Mouse (Mus musculus): ENCODE data around the gene Kif5c. TPM values are rescaled to one million over a fixed set of nuclear protein-coding genes. Genes with fewer than 3 reads are reported as not detected.

The Kif5c gene
- polyA plus RNA-seq (2012; rRNA removed): 19.0 and 23.7 TPM in 2 replicates

GRCm38 (mm10) chr2:49618829-49619718 lies at the start of gene Kif5c:
Gene Kif5c, plus strand, starts transcription at chr2:49619298.
- no peak within 1 kb of the TSS for H3K27ac ChIP-seq (ENCODE audit: control insufficient read depth, insufficient read depth, low read depth, low read length)
- H3K36me3 ChIP-seq (ENCODE audit: control insufficient read depth, insufficient read depth, low read length): no peaks in the 10 kb centered on the region
- H3K4me1 ChIP-seq (ENCODE audit: control insufficient read depth, insufficient read depth, low read length): peaks cover 8% of the 10 kb centered on the region
- TF ChIP-seq CTCF (IDR thresholded peaks at IDR 0.05; ENCODE audit: control insufficient read depth, insufficient read depth, insufficient replicate concordance, low read depth, low read length) (no peak), POLR2A (IDR thresholded peaks at IDR 0.05; ENCODE audit: control insufficient read depth, low read depth, low read length) (no peak)
- H3K4me3 ChIP-seq (ENCODE audit: control insufficient read depth, low read depth, low read length): peak within 1 kb of the TSS; percentile 87
- H3K27me3 ChIP-seq (ENCODE audit: control insufficient read depth, insufficient read depth, low read length): no peaks in the 10 kb centered on the region

GRCm38 (mm10) chr2:49569862-49570777 lies 49.0 kb upstream of the Kif5c start:
- H3K4me1 ChIP-seq (ENCODE audit: control insufficient read depth, insufficient read depth, low read length): peaks cover 16% of the 10 kb centered on the region
- no peaks in the 10 kb centered on the region for H3K27me3 ChIP-seq (ENCODE audit: control insufficient read depth, insufficient read depth, low read length)
- peak overlapping the region; percentile 66 for H3K27ac ChIP-seq (ENCODE audit: control insufficient read depth, insufficient read depth, low read depth, low read length)
- H3K4me3 ChIP-seq (ENCODE audit: control insufficient read depth, low read depth, low read length): no peak overlapping the region
- TF ChIP-seq POLR2A (IDR thresholded peaks at IDR 0.05; ENCODE audit: control insufficient read depth, low read depth, low read length): no peak
- TF ChIP-seq CTCF (IDR thresholded peaks at IDR 0.05; ENCODE audit: control insufficient read depth, insufficient read depth, insufficient replicate concordance, low read depth, low read length): no peak
- no peaks in the 10 kb centered on the region for H3K36me3 ChIP-seq (ENCODE audit: control insufficient read depth, insufficient read depth, low read length)

- TF ChIP-seq POLR2A (IDR thresholded peaks at IDR 0.05; ENCODE audit: control insufficient read depth, low read depth, low read length): no peak
- no peak for TF ChIP-seq CTCF (IDR thresholded peaks at IDR 0.05; ENCODE audit: control insufficient read depth, insufficient read depth, insufficient replicate concordance, low read depth, low read length)
- H3K36me3 ChIP-seq (ENCODE audit: control insufficient read depth, insufficient read depth, low read length): no peaks in the 10 kb centered on the region
- H3K27me3 ChIP-seq (ENCODE audit: control insufficient read depth, insufficient read depth, low read length): no peaks in the 10 kb centered on the region
- H3K4me3 ChIP-seq (ENCODE audit: control insufficient read depth, low read depth, low read length): no peak overlapping the region
- H3K27ac ChIP-seq (ENCODE audit: control insufficient read depth, insufficient read depth, low read depth, low read length): no peak overlapping the region; the same call in 1 of the 2 replicates
- H3K4me1 ChIP-seq (ENCODE audit: control insufficient read depth, insufficient read depth, low read length): peaks cover 16% of the 10 kb centered on the region
Measured at GRCm38 (mm10) chr2:49570778-49571101, 48.4 kb upstream of the Kif5c start.

- no peak for TF ChIP-seq POLR2A (IDR thresholded peaks at IDR 0.05; ENCODE audit: control insufficient read depth, low read depth, low read length)
- no peak for TF ChIP-seq CTCF (IDR thresholded peaks at IDR 0.05; ENCODE audit: control insufficient read depth, insufficient read depth, insufficient replicate concordance, low read depth, low read length)
- Histone ChIP-seq H3K27me3 (ENCODE audit: control insufficient read depth, insufficient read depth, low read length) (no peaks in the 10 kb centered on the region), H3K4me1 (ENCODE audit: control insufficient read depth, insufficient read depth, low read length) (peaks cover 16% of the 10 kb centered on the region), H3K27ac (ENCODE audit: control insufficient read depth, insufficient read depth, low read depth, low read length) (no peak overlapping the region; the same call in 1 of the 2 replicates), H3K36me3 (ENCODE audit: control insufficient read depth, insufficient read depth, low read length) (no peaks in the 10 kb centered on the region), H3K4me3 (ENCODE audit: control insufficient read depth, low read depth, low read length) (no peak overlapping the region)
Measured at GRCm38 (mm10) chr2:49571159-49571920, 47.8 kb upstream of the Kif5c start.

GRCm38 (mm10) chr2:49572111-49572642 lies 46.9 kb upstream of the Kif5c start:
- Histone ChIP-seq H3K4me3 (ENCODE audit: control insufficient read depth, low read depth, low read length) (no peak overlapping the region), H3K27ac (ENCODE audit: control insufficient read depth, insufficient read depth, low read depth, low read length) (no peak overlapping the region; the same call in 1 of the 2 replicates)

GRCm38 (mm10) chr2:49572684-49573083 lies 46.4 kb upstream of the Kif5c start:
- H3K27ac ChIP-seq (ENCODE audit: control insufficient read depth, insufficient read depth, low read depth, low read length): no peak overlapping the region
- TF ChIP-seq CTCF (IDR thresholded peaks at IDR 0.05; ENCODE audit: control insufficient read depth, insufficient read depth, insufficient replicate concordance, low read depth, low read length): no peak
- TF ChIP-seq POLR2A (IDR thresholded peaks at IDR 0.05; ENCODE audit: control insufficient read depth, low read depth, low read length): no peak

More at GRCm38 (mm10) chr2:49572111-49572642, 46.9 kb upstream of the Kif5c start:
- H3K27me3 ChIP-seq (ENCODE audit: control insufficient read depth, insufficient read depth, low read length): no peaks in the 10 kb centered on the region
- no peak for TF ChIP-seq POLR2A (IDR thresholded peaks at IDR 0.05; ENCODE audit: control insufficient read depth, low read depth, low read length)
- no peak for TF ChIP-seq CTCF (IDR thresholded peaks at IDR 0.05; ENCODE audit: control insufficient read depth, insufficient read depth, insufficient replicate concordance, low read depth, low read length)
- H3K36me3 ChIP-seq (ENCODE audit: control insufficient read depth, insufficient read depth, low read length): no peaks in the 10 kb centered on the region
- peaks cover 16% of the 10 kb centered on the region for H3K4me1 ChIP-seq (ENCODE audit: control insufficient read depth, insufficient read depth, low read length)

More at GRCm38 (mm10) chr2:49572684-49573083, 46.4 kb upstream of the Kif5c start:
- no peak overlapping the region for H3K4me3 ChIP-seq (ENCODE audit: control insufficient read depth, low read depth, low read length)
- H3K27me3 ChIP-seq (ENCODE audit: control insufficient read depth, insufficient read depth, low read length): no peaks in the 10 kb centered on the region
- H3K4me1 ChIP-seq (ENCODE audit: control insufficient read depth, insufficient read depth, low read length): peaks cover 16% of the 10 kb centered on the region
- no peaks in the 10 kb centered on the region for H3K36me3 ChIP-seq (ENCODE audit: control insufficient read depth, insufficient read depth, low read length)

Measured in testis, adult 2 months (tissue).